Mouse (Mus musculus) heart, adult 2 months (tissue): ENCODE measurements at regions not wholly inside any gene's neighbourhood (a gene's known extent, or its start where the extent isn't known, plus 50 kb on each side); places are given as distances from the start of the nearest gene placed in this dataset.

Experiments
- DNase-seq, 2 experiments: peaks; one replicate each; pipeline ENCODE4 v3.0.0; 2021
- H3K27ac ChIP-seq: fragments of 200-600 bp; 2 replicates; pipeline ENCODE4 v1.8.1; 2022
- H3K27me3 ChIP-seq: fragments of 200-500 bp; 2 replicates; pipeline ENCODE4 v1.6.1; 2012; ENCODE audit warnings: mild to moderate bottlenecking, low read length, inconsistent platforms, mixed read lengths; ENCODE audit not compliant: control insufficient read depth, insufficient read depth
- H3K36me3 ChIP-seq: fragments of 200-500 bp; 2 replicates; pipeline ENCODE4 v1.6.1; 2012; ENCODE audit warnings: low read length, inconsistent platforms; ENCODE audit not compliant: control insufficient read depth, insufficient read depth
- H3K4me1 ChIP-seq: fragments of 200-500 bp; 2 replicates; pipeline ENCODE4 v1.6.1; 2011; ENCODE audit warnings: low read length; ENCODE audit not compliant: control insufficient read depth, insufficient read depth
- H3K4me3 ChIP-seq: fragments of 200-600 bp; 2 replicates; pipeline ENCODE4 v1.8.1; 2022
- H3K79me2 ChIP-seq: fragments of 200-500 bp; replicated peaks from 2 replicates; pipeline ENCODE4 v1.6.1; 2012; ENCODE audit warnings: mild to moderate bottlenecking, inconsistent platforms, low read length, moderate library complexity, mixed read lengths; ENCODE audit not compliant: control insufficient read depth, insufficient read depth
- H3K9ac ChIP-seq: fragments of 200-500 bp; 2 replicates; pipeline ENCODE4 v1.6.1; 2012; ENCODE audit warnings: low read depth, mild to moderate bottlenecking, control low read depth, inconsistent platforms, low read length, mixed read lengths
- CTCF ChIP-seq: fragments of 200-600 bp; IDR thresholded peaks from 2 replicates; pipeline ENCODE4 v1.8.1; 2022; ENCODE audit warnings: antibody characterized with exemption, mild to moderate bottlenecking, moderate library complexity
- EP300 ChIP-seq: fragments of 200-500 bp; IDR thresholded peaks from 2 replicates; pipeline ENCODE4 v1.6.1; 2011; ENCODE audit warnings: low read depth, low read length, control low read depth; ENCODE audit not compliant: insufficient read depth
- POLR2A ChIP-seq: fragments of 200-500 bp; IDR thresholded peaks from 2 replicates; pipeline ENCODE4 v1.6.1; 2011; ENCODE audit warnings: mild to moderate bottlenecking, low read depth, low read length, control low read depth; ENCODE audit not compliant: insufficient read depth
- WGBS: fragments of 180-500 bp; shearing (Covaris S2); methylation state at CpG from one replicate; pipeline ENCODE4 v1.1.7; 2018; 5-methylcytosine and 5-hydroxymethylcytosine counted together
- intact Hi-C: fragments of 180-260 bp; cut with DNase I; formaldehyde crosslinking; loops from one replicate; pipeline ENCODE4 v1.15.1; 2025

DNA sequence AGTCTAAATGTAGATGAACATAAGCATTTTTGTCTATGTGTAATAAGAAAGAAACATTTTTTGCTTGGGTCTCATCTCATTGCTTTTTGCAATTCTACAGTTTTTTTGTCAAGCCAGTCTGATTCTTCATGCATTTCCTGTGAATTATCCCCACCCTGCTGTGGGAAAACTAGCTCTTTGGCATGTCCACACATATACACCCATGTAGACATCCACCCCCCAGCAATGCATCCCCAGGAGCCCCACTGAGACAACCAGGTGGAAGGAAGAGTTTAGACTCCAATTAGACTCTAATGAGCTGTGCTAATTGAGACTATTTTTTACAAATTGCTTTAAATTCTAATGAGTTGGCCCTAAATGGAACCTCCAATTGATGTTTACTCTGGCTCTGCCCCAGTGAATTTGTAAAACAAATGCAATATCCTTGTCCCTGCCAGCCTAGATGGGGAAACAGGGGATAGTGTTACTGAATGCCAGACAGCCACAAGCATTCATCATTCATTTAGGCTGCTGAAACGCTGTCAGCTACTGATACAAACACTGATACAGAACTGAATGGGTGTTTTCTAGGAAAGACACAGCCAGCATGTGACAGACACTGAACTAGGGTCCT lies 328.7 kb upstream of the Gm26657 start:
- no peak for DNase-seq
- no peaks in the 10 kb centered on the region for H3K4me1 ChIP-seq
- no peak overlapping the region for H3K9ac ChIP-seq
- H3K27ac ChIP-seq, result no peak overlapping the region
- no peaks in the 10 kb centered on the region for H3K36me3 ChIP-seq
- H3K4me3 ChIP-seq, result no peak overlapping the region
- no peaks in the 10 kb centered on the region for H3K79me2 ChIP-seq
- intact Hi-C loops, result no loop called here
- 29% methylated on average over 1 of the region's 1 CpGs for WGBS
- TF ChIP-seq EP300, result no peak
- no peak for TF ChIP-seq CTCF
- no peak for TF ChIP-seq POLR2A
- H3K27me3 ChIP-seq, result no peaks in the 10 kb centered on the region

DNA sequence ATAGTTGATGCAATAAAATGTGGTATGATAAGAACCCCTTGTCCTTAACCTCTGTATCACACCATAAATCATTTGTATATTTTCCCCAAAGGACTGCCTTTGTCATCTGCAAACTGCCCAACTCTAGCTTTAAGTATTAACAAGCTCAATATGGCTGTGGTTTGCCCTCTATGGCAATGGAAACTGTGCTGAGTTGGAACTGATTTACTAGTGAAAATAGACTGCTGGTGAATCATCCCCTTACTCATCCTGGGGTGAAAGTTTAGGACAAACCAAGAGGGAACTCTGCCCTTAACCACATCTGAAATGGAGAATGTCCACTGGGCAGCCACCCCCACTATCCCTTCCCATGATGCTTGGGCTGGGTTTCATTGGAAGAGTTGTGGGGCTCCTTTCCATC lies 346.1 kb upstream of the Gm26657 start:
- Histone ChIP-seq H3K4me1 (no peaks in the 10 kb centered on the region), H3K27me3 (no peaks in the 10 kb centered on the region), H3K4me3 (no peak overlapping the region), H3K9ac (no peak overlapping the region), H3K79me2 (no peaks in the 10 kb centered on the region), H3K36me3 (no peaks in the 10 kb centered on the region), H3K27ac (no peak overlapping the region)
- DNase-seq, result no peak
- intact Hi-C loops, result no loop called here
- TF ChIP-seq EP300 (no peak), CTCF (no peak), POLR2A (no peak)

DNA sequence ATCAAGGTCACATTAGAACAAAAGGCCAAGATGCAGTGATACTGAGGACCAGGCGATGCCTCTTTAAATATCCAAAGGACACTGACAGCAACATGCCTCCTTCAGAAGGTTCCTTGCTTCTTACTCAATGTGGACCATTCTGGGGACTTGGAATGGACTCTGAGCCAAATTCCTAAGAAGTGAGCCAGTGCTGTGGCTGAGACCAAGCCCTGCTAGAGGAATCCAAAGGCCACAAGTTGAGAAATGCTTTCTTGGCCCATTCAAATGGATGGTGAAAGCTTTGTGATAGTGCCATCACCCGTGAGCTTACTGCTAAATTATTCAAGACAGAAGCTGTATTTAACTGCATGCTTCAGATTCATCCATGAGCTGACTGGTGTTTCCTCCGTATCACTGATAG lies 352.8 kb upstream of the Gm26657 start:
- Histone ChIP-seq H3K36me3 (no peaks in the 10 kb centered on the region), H3K79me2 (no peaks in the 10 kb centered on the region), H3K27ac (no peak overlapping the region), H3K9ac (no peak overlapping the region), H3K4me1 (no peaks in the 10 kb centered on the region), H3K27me3 (no peaks in the 10 kb centered on the region), H3K4me3 (no peak overlapping the region)
- intact Hi-C loops, result no loop called here
- no peak for TF ChIP-seq CTCF
- TF ChIP-seq POLR2A, result no peak
- TF ChIP-seq EP300, result no peak
- 60% methylated on average over 3 of the region's 3 CpGs for WGBS
- peak in 1 of 2 experiments; percentile 55 for DNase-seq

DNA sequence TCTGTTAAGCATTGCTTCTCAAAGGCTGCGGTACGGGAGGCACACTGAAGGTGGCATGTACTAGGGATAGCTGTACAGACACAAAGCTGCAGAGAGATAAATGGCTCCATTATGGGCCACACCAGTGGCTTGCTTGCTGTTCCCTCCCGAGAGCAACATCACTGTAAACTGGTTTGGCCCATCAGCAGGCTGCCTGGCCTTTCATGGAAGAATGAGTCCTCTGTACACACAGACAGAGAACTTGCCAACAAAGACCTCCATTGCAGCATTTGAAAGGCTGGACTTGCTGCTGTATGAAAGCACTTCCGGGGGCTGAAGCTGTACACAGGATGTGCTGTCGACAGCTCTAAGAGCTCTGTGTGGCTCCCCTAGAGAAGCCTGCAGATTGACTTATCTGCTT lies 364.1 kb upstream of the Gm26657 start:
- WGBS, result 51% methylated on average over 5 of the region's 5 CpGs
- no peaks in the 10 kb centered on the region for H3K27me3 ChIP-seq
- H3K27ac ChIP-seq, result no peak overlapping the region
- intact Hi-C loops, result no loop called here
- no peaks in the 10 kb centered on the region for H3K4me1 ChIP-seq
- no peak for DNase-seq
- H3K36me3 ChIP-seq, result no peaks in the 10 kb centered on the region
- no peak for TF ChIP-seq EP300
- no peak for TF ChIP-seq CTCF
- TF ChIP-seq POLR2A, result no peak
- H3K79me2 ChIP-seq, result no peaks in the 10 kb centered on the region
- H3K4me3 ChIP-seq, result no peak overlapping the region
- no peak overlapping the region for H3K9ac ChIP-seq

DNA sequence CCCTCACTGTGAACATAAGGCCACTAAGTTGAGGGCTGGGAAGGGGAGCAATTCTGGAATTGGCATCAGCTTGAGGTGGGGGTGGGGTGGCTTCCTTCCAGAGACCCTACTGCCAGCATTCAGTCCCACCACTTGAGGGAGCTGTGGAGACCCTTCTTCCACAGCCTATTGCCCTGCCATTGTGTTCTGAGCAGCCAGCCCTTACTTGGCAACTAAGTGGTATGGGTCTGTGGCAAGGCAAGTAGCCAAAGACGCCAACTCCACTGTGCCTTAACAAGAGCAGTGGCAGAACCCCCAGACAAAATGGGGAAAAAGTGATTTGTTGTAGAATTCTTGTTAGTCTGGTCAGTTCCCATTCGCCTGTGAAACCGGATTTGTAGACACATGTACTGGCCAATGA lies 365.4 kb upstream of the Gm26657 start:
- Histone ChIP-seq H3K27ac (no peak overlapping the region), H3K79me2 (no peaks in the 10 kb centered on the region), H3K27me3 (no peaks in the 10 kb centered on the region), H3K9ac (no peak overlapping the region), H3K4me3 (no peak overlapping the region), H3K36me3 (no peaks in the 10 kb centered on the region), H3K4me1 (no peaks in the 10 kb centered on the region)
- 87% methylated on average over 3 of the region's 3 CpGs for WGBS
- no peak for DNase-seq
- TF ChIP-seq POLR2A (no peak), CTCF (0 out of 2 replicates have a peak, but pooled peaks have one; percentile 5)
- intact Hi-C loops, result no loop called here

DNA sequence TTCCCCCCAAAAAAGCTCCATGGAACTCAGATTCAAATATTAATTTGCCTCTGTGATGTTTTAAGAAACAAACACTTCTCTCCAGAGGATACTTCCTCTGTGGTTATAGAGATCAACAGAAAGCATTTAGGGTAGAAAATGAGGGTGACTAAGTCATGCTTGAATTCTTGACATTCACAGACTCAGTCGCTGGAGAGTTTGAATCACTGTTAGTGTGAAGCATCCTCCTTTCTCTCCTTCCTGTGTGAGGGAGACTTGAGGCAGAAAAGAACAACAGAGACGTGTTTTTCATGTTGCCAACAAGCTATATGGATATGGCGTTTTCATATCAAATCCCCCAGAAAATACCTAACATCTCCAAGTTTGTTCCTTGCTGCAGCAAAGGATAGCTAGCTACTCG lies 366.1 kb upstream of the Gm26657 start:
- H3K27me3 ChIP-seq, result no peaks in the 10 kb centered on the region
- DNase-seq, result no peak

More for the DNA sequence above, 366.1 kb upstream of the Gm26657 start:
- intact Hi-C loops, result no loop called here
- H3K4me3 ChIP-seq, result no peak overlapping the region
- H3K4me1 ChIP-seq, result no peaks in the 10 kb centered on the region
- no peak overlapping the region for H3K27ac ChIP-seq
- no peak for TF ChIP-seq EP300
- no peak for TF ChIP-seq POLR2A
- TF ChIP-seq CTCF, result no peak
- H3K9ac ChIP-seq, result no peak overlapping the region
- WGBS, result 68% methylated on average over 4 of the region's 4 CpGs
- H3K79me2 ChIP-seq, result no peaks in the 10 kb centered on the region
- H3K36me3 ChIP-seq, result no peaks in the 10 kb centered on the region
